Mouse (Mus musculus): ENCODE measurements around the gene Zmym4. TPM values are rescaled to one million over a fixed set of nuclear protein-coding genes. Genes with fewer than 3 reads are reported as not detected.
"Not testable (repeated sequence)": the region's sequence is repeated elsewhere in the genome, so short reads cannot be mapped to it uniquely, and the experiment has no call there.

Gene Zmym4
- polyA plus RNA-seq, 1 experiment from 2014 or later: 25.1 TPM

DNA sequence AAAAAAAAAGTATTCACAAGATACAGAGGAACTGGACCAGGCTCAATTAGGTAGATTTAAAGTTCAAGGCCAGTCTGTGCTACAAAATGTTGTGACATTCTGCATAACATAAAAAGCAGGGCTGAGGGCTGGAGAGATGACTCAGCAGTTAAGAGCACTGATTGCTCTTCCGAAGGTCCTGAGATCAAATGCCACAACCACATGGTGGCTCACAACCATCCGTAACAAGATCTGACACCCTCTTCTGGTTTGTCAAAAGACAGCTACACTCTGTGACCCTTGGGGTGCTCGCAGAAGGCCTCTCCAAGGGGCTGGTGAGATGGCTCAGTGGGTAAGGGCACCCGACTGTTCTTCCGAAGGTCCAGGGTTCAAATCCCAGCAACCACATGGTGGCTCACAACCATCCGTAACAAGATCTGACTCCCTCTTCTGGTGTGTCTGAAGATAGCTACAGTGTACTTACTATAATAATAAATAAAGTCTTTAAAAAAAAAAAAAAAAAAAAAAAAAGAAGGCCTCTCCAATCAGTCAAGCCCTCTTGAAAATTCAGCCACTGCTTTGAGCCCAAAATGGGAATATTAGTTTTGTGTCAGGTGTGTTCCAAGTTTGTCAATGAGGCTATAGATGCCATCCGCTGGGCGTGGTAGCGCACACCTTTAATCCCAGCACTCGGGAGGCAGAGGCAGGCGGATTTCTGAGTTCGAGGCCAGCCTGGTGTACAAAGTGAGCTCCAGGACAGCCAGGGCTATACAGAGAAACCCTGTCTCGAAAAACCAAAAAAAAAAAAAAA, 16.0 kb upstream of the Zmym4 start:
- 85% methylated on average over 12 of the region's 13 CpGs for WGBS
- H3K27ac ChIP-seq (replicated peaks); H3K27me3 ChIP-seq (ENCODE audit: low read depth, poor library complexity, severe bottlenecking); H3K4me3 ChIP-seq; H3K9me3 ChIP-seq (replicated peaks); H3K4me1 ChIP-seq; DNase-seq (ENCODE audit: low spot score); H3K36me3 ChIP-seq: not testable (repeated sequence)

DNA sequence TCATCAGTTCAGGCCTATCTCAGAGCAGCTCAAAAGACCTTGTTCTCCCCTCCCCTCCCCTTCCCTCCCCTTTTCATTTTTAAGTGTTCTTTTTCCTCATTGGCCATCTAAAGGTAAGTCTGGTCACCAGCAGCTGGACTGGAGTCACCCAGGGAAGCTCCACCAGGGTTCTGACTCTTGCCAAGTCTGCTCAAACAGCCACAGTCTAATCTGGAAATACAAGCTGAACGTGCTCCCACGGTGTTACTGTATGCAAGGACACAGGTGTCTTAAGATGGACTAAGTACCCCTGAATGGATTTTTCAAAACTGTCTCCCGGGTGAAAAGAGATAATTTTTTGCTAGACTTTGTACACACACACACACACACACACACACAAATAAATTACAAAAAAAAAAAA, 15.4 kb upstream of the Zmym4 start:
- Histone ChIP-seq H3K4me3 (no peak overlapping the region), H3K27me3 (ENCODE audit: low read depth, poor library complexity, severe bottlenecking) (no peaks in the 10 kb centered on the region), H3K9me3 (replicated peaks) (no peaks in the 10 kb centered on the region), H3K27ac (replicated peaks) (no peak overlapping the region), H3K4me1 (no peaks in the 10 kb centered on the region), H3K36me3 (no peaks in the 10 kb centered on the region)
- 73% methylated on average over 3 of the region's 3 CpGs for WGBS
- no peak for DNase-seq (ENCODE audit: low spot score)

GRCm38 (mm10) chr4:126978706-126979105, 10.8 kb upstream of the Zmym4 start:
- Histone ChIP-seq H3K27me3 (ENCODE audit: low read depth, poor library complexity, severe bottlenecking) (no peaks in the 10 kb centered on the region), H3K4me3 (no peak overlapping the region), H3K4me1 (no peaks in the 10 kb centered on the region), H3K27ac (replicated peaks) (no peak overlapping the region), H3K9me3 (replicated peaks) (no peaks in the 10 kb centered on the region), H3K36me3 (no peaks in the 10 kb centered on the region)
- no peak for DNase-seq (ENCODE audit: low spot score)
- WGBS: 84% methylated on average over 3 of the region's 3 CpGs

- Histone ChIP-seq H3K27ac (replicated peaks) (no peak overlapping the region), H3K27me3 (ENCODE audit: low read depth, poor library complexity, severe bottlenecking) (no peaks in the 10 kb centered on the region), H3K9me3 (replicated peaks) (no peaks in the 10 kb centered on the region), H3K4me1 (no peaks in the 10 kb centered on the region), H3K36me3 (no peaks in the 10 kb centered on the region), H3K4me3 (no peak overlapping the region)
- no peak for DNase-seq (ENCODE audit: low spot score)
These were observed 9.5 kb upstream of the Zmym4 start for GRCm38 (mm10) chr4:126977467-126977866.

DNA sequence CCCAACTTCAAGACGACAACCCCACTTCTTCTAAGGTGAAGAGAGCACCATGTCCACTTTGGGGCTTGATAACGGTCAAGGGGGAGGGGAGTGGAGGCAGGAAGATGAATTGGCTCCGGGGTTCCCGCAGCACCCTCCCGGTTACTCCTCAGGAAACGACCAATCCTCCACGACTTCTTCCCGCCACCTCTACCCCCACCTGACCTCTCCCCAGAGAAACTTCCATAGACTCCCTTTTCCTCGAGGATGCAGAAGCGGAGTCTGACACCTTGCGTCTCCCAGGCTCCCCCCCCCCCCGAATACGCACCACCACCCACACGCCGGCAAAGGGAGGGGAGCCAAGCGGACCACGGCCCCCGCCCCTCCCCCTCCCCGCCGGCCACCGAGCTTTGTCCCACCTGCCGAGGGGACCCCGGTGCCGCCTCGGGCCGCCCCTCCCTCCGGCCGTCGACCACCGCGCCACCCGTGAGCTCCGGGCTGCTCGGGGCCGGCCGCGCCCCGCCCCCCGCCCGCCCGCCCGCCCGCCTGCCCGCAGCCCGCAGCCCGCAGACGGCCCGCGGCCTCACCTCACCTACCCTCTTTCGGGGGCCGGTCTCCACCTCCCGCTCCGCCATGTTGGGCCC, 583 bp downstream of the Zmym4 start:
- 2% methylated on average over 27 of the region's 53 CpGs for WGBS
- no peaks in the 10 kb centered on the region for H3K9me3 ChIP-seq (replicated peaks)

GRCm38 (mm10) chr4:126958682-126959081, 9.3 kb downstream of the Zmym4 start:
- Histone ChIP-seq H3K4me3 (no peak overlapping the region), H3K27ac (replicated peaks) (no peak overlapping the region), H3K27me3 (ENCODE audit: low read depth, poor library complexity, severe bottlenecking) (no peaks in the 10 kb centered on the region), H3K36me3 (peaks cover 50% of the 10 kb centered on the region), H3K4me1 (no peaks in the 10 kb centered on the region; the same call in 1 of the 2 replicates), H3K9me3 (replicated peaks) (no peaks in the 10 kb centered on the region)
- DNase-seq (ENCODE audit: low spot score): no peak

More for the DNA sequence above, 583 bp downstream of the Zmym4 start:
- Histone ChIP-seq H3K4me1 (peaks cover 13% of the 10 kb centered on the region), H3K36me3 (peaks cover 13% of the 10 kb centered on the region), H3K27ac (replicated peaks) (peak overlapping the region; percentile 99), H3K27me3 (ENCODE audit: low read depth, poor library complexity, severe bottlenecking) (no peaks in the 10 kb centered on the region), H3K4me3 (peak overlapping the region; percentile 94)
- DNase-seq (ENCODE audit: low spot score): peak; percentile 58

- no peaks in the 10 kb centered on the region for H3K27me3 ChIP-seq (ENCODE audit: low read depth, poor library complexity, severe bottlenecking)
- peaks cover 46% of the 10 kb centered on the region for H3K36me3 ChIP-seq
- H3K4me3 ChIP-seq: no peak overlapping the region
These were observed 9.7 kb downstream of the Zmym4 start for GRCm38 (mm10) chr4:126958261-126958660.

DNA sequence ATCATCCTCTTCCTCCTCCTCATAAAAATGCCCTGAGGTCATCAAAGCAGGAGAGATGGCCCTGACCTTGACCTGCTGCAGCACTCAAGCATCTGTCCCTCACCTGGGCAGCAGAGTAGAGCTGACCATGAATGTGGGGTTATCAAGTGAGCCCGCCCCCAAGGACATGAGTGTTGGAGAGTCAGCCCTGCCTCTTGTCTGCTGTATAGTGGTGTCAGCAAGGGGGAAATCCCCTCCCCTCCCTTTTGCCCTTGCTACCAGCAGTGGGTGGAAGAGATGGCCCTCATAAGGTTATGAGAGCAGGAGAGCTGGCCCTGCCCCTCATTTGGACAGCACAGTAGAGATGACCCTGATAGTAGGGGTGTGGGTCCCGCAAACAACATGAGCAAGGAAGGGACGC, 10.5 kb downstream of the Zmym4 start:
- Histone ChIP-seq H3K9me3 (replicated peaks) (no peaks in the 10 kb centered on the region), H3K27ac (replicated peaks) (no peak overlapping the region), H3K4me3 (no peak overlapping the region), H3K36me3 (peaks cover 42% of the 10 kb centered on the region), H3K4me1 (no peaks in the 10 kb centered on the region; the same call in 1 of the 2 replicates), H3K27me3 (ENCODE audit: low read depth, poor library complexity, severe bottlenecking) (no peaks in the 10 kb centered on the region)
- no peak for DNase-seq (ENCODE audit: low spot score)
- 93% methylated on average over 3 of the region's 3 CpGs for WGBS

More at GRCm38 (mm10) chr4:126958261-126958660, 9.7 kb downstream of the Zmym4 start:
- no peak overlapping the region for H3K27ac ChIP-seq (replicated peaks)
- WGBS: 90% methylated on average over 2 of the region's 2 CpGs
- no peaks in the 10 kb centered on the region for H3K9me3 ChIP-seq (replicated peaks)
- H3K4me1 ChIP-seq: no peaks in the 10 kb centered on the region; the same call in 1 of the 2 replicates
- no peak for DNase-seq (ENCODE audit: low spot score)

GRCm38 (mm10) chr4:126950801-126951200, 17.1 kb downstream of the Zmym4 start:
- H3K36me3 ChIP-seq: peaks cover 35% of the 10 kb centered on the region
- H3K4me1 ChIP-seq; DNase-seq (ENCODE audit: low spot score); H3K9me3 ChIP-seq (replicated peaks); H3K27ac ChIP-seq (replicated peaks); H3K27me3 ChIP-seq (ENCODE audit: low read depth, poor library complexity, severe bottlenecking); H3K4me3 ChIP-seq: not testable (repeated sequence)
- 94% methylated on average over 4 of the region's 4 CpGs for WGBS

DNA sequence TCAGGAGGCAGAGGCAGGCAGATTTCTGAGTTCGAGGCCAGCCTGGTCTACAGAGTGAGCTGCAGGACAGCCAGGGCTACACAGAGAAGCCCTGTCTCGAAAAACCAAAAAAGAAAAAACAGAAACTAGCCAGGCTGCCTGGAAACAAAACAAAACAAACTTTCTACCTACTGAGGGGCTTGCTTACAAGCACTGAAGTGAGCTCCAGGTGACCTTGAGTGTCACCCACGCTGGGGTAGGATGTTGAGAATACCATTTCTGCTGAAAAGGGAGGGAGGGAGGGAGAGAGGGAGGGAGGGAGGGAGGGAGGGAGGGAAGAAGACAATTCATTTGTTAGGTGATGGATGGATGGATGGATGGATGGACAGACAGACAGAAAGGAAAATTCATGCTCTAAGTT, 24.5 kb downstream of the Zmym4 start:
- Histone ChIP-seq H3K27me3 (ENCODE audit: low read depth, poor library complexity, severe bottlenecking) (no peaks in the 10 kb centered on the region), H3K4me1 (no peaks in the 10 kb centered on the region), H3K27ac (replicated peaks) (no peak overlapping the region), H3K9me3 (replicated peaks) (no peaks in the 10 kb centered on the region), H3K4me3 (no peak overlapping the region), H3K36me3 (peaks cover 86% of the 10 kb centered on the region)
- DNase-seq (ENCODE audit: low spot score): no peak
- WGBS: 91% methylated on average over 3 of the region's 3 CpGs

GRCm38 (mm10) chr4:126942846-126943245, 25.1 kb downstream of the Zmym4 start:
- Histone ChIP-seq H3K4me1 (no peaks in the 10 kb centered on the region), H3K27me3 (ENCODE audit: low read depth, poor library complexity, severe bottlenecking) (no peaks in the 10 kb centered on the region), H3K4me3 (no peak overlapping the region), H3K9me3 (replicated peaks) (no peaks in the 10 kb centered on the region), H3K27ac (replicated peaks) (no peak overlapping the region), H3K36me3 (peaks cover 88% of the 10 kb centered on the region)
- no peak for DNase-seq (ENCODE audit: low spot score)
- WGBS: 91% methylated on average over 3 of the region's 3 CpGs

- 93% methylated on average over 1 of the region's 1 CpGs for WGBS
- Histone ChIP-seq H3K9me3 (replicated peaks) (no peaks in the 10 kb centered on the region), H3K4me3 (no peak overlapping the region), H3K4me1 (no peaks in the 10 kb centered on the region), H3K27me3 (ENCODE audit: low read depth, poor library complexity, severe bottlenecking) (no peaks in the 10 kb centered on the region), H3K27ac (replicated peaks) (no peak overlapping the region), H3K36me3 (peaks cover 54% of the 10 kb centered on the region)
- DNase-seq (ENCODE audit: low spot score): no peak
These were observed 40.2 kb downstream of the Zmym4 start for GRCm38 (mm10) chr4:126927701-126928100.

GRCm38 (mm10) chr4:126889879-126890278, 78.1 kb downstream of the Zmym4 start:
- no peak for DNase-seq (ENCODE audit: low spot score)
- WGBS: 91% methylated on average over 8 of the region's 8 CpGs
- Histone ChIP-seq H3K36me3 (peaks cover 86% of the 10 kb centered on the region), H3K4me3 (no peak overlapping the region), H3K27ac (replicated peaks) (no peak overlapping the region), H3K9me3 (replicated peaks) (no peaks in the 10 kb centered on the region), H3K4me1 (no peaks in the 10 kb centered on the region), H3K27me3 (ENCODE audit: low read depth, poor library complexity, severe bottlenecking) (no peaks in the 10 kb centered on the region)
